Mouse (Mus musculus) kidney, adult 2 months (tissue): Measurements from ENCODE around the gene Map3k6.

Source experiments
- CTCF ChIP-seq: fragments of 200-500 bp; conservative IDR thresholded peaks from 2 replicates; pipeline ENCODE4 v1.5.1; 2011; ENCODE audit warnings: low read depth, mild to moderate bottlenecking, control low read depth, low read length, moderate library complexity, mixed read lengths; ENCODE audit not compliant: insufficient read depth, insufficient read length
- POLR2A ChIP-seq: fragments of 200-500 bp; IDR thresholded peaks from one replicate; pipeline ENCODE4 v1.6.1; 2011; ENCODE audit warnings: low read depth, low read length, control low read depth

- no peak for TF ChIP-seq CTCF
- TF ChIP-seq POLR2A = no peak
These were observed 21.9 kb upstream of the Map3k6 start for GRCm38 (mm10) chr4:133218745-133219144.
